ENCODE assay signal across 10 mouse cellular contexts in genomic region chr14:29110351-29111091, GRCm38 (mm10).
DNase-seq lines count a peak whose midpoint lies in the region; ATAC-seq and TF ChIP-seq lines count a peak whose summit lies in the region.
"Had no signal": no experiment of that assay in that cellular context is flagged by ENCODE, and none has a peak within 500 bp of the region (broad histone marks: within the 10 kb centered on the region; RNA-seq: fewer than 3 reads in every experiment).

No protein-coding gene starts in this region.

- in situ Hi-C loops in Patski (cut with MboI; ENCODE audit: low pct_unique_long_range_greater_than_20kb) = loop anchor here (25.0 kb wide), 1 partner anchor 827 kb away; no protein-coding TSS in a partner anchor

- 75% methylated on average over 9 of the region's 9 CpGs for WGBS in forebrain, embryonic 14.5 days
- WGBS in forebrain, embryonic 10.5 days = 74% methylated on average over 9 of the region's 9 CpGs
- WGBS in liver, adult 2 months = 70% methylated on average over 9 of the region's 9 CpGs

- H3K79me2 ChIP-seq in liver, adult 2 months (ENCODE audit: control insufficient read depth, insufficient read depth, low read length) = no peaks in the 10 kb centered on the region

- no peak overlapping the region for H3K9ac ChIP-seq in forebrain, embryonic 14.5 days (ENCODE audit: low read length)
- no peak overlapping the region for H3K9ac ChIP-seq in liver, adult 2 months (ENCODE audit: low read depth, low read length)
- H3K9ac ChIP-seq: limb, embryonic 12.5 days; neural tube, embryonic 12.5 days had no signal

- H3K4me1 ChIP-seq in forebrain, embryonic 14.5 days (ENCODE audit: control insufficient read depth, insufficient read depth, low read length) = peaks cover 5% of the 10 kb centered on the region; the same call in 1 of the 2 replicates
- H3K4me1 ChIP-seq in forebrain, embryonic 10.5 days = peaks cover 18% of the 10 kb centered on the region
- H3K4me1 ChIP-seq in liver, adult 2 months (ENCODE audit: control insufficient read depth, insufficient read depth, low read length) = no peaks in the 10 kb centered on the region

- no peaks in the 10 kb centered on the region for H3K36me3 ChIP-seq in forebrain, embryonic 14.5 days (ENCODE audit: control insufficient read depth, insufficient read depth, low read length)
- H3K36me3 ChIP-seq in forebrain, embryonic 10.5 days (replicated peaks) = no peaks in the 10 kb centered on the region
- no peaks in the 10 kb centered on the region for H3K36me3 ChIP-seq in liver, adult 2 months (ENCODE audit: control insufficient read depth, insufficient read depth, low read length)
- H3K36me3 ChIP-seq: limb, embryonic 12.5 days; neural tube, embryonic 12.5 days had no signal

- H3K4me2 ChIP-seq in forebrain, embryonic 14.5 days (ENCODE audit: low read length) = no peak overlapping the region
- H3K4me2 ChIP-seq: limb, embryonic 12.5 days; neural tube, embryonic 12.5 days had no signal

- H3K27ac ChIP-seq in forebrain, embryonic 14.5 days (ENCODE audit: low read depth, low read length) = no peak overlapping the region
- H3K27ac ChIP-seq in forebrain, embryonic 10.5 days = no peak overlapping the region
- no peak overlapping the region for H3K27ac ChIP-seq in liver, adult 2 months (replicated peaks; ENCODE audit: insufficient read depth, low read depth, low read length)
- H3K27ac ChIP-seq: neural tube, embryonic 12.5 days had no signal

- CTCF ChIA-PET in Patski (lab: Charles Lee) = interaction anchor here (0.6 to 1.1 kb wide), 6 partner anchors 8 to 1036 kb away, joined by 3 to 5 read pairs (median 4); no protein-coding TSS in a partner anchor

- POLR2A ChIA-PET in Patski (lab: Charles Lee) = no interaction called here

- TF ChIP-seq POLR2A in liver, adult 2 months (IDR thresholded peaks at IDR 0.05; ENCODE audit: extremely low read depth, insufficient read depth, low read length) = no peak

- H3K4me3 ChIP-seq in forebrain, embryonic 14.5 days (ENCODE audit: low read depth, low read length) = no peak overlapping the region
- H3K4me3 ChIP-seq in forebrain, embryonic 10.5 days = no peak overlapping the region
- H3K4me3 ChIP-seq in liver, adult 2 months (ENCODE audit: insufficient read depth, low read depth, low read length) = no peak overlapping the region
- H3K4me3 ChIP-seq: limb, embryonic 12.5 days; neural tube, embryonic 12.5 days had no signal

- TF ChIP-seq CTCF in liver, adult 2 months (IDR thresholded peaks at IDR 0.05; ENCODE audit: low read depth, low read length) = peak; percentile 51
- TF ChIP-seq CTCF in Patski (IDR thresholded peaks at IDR 0.05) = peak; percentile 73

- H3K27me3 ChIP-seq in forebrain, embryonic 14.5 days (replicated peaks; ENCODE audit: control insufficient read depth, insufficient read depth, low read length) = no peaks in the 10 kb centered on the region
- H3K27me3 ChIP-seq in forebrain, embryonic 10.5 days (ENCODE audit: poor library complexity, severe bottlenecking) = peaks cover 32% of the 10 kb centered on the region
- H3K27me3 ChIP-seq in liver, adult 2 months (ENCODE audit: control insufficient read depth, insufficient read depth, low read length) = no peaks in the 10 kb centered on the region
- no peaks in the 10 kb centered on the region for H3K27me3 ChIP-seq in Patski
- H3K27me3 ChIP-seq: limb, embryonic 12.5 days; neural tube, embryonic 12.5 days had no signal

- ATAC-seq in forebrain, embryonic 14.5 days = no peak
- ATAC-seq in Patski = no peak

- DNase-seq in forebrain, embryonic 14.5 days (ENCODE audit: low spot score) = peak; percentile 53
- DNase-seq in forebrain, embryonic 10.5 days (ENCODE audit: extremely low spot score, low spot score) = no peak
- DNase-seq in liver, adult 2 months (ENCODE audit: extremely low read depth, low read depth, low spot score) = peak; percentile 43
- DNase-seq in liver (no peak), Patski (ENCODE audit: low read depth, low spot score) (no peak)
- peak; percentile 39 for DNase-seq in induced T-regulatory cell, adult 2 months (ENCODE audit: low read depth)
- no peak for DNase-seq in T-cell, adult 2 months (ENCODE audit: low spot score)
- DNase-seq in right cerebral cortex, adult 18-20 months = no peak

- no peaks in the 10 kb centered on the region; the same call in 1 of the 2 replicates for H3K9me3 ChIP-seq in forebrain, embryonic 14.5 days (replicated peaks; ENCODE audit: control insufficient read depth, low read length)
- H3K9me3 ChIP-seq in forebrain, embryonic 10.5 days = peaks cover 6% of the 10 kb centered on the region
- H3K9me3 ChIP-seq: limb, embryonic 12.5 days had no signal

Comparison
In these comparisons a context has a peak if more than half of its experiments do, and no peak if none do; other contexts are left out.
1. DNase-seq: peak in forebrain, embryonic 14.5 days (single experiment), liver, adult 2 months (single experiment) and induced T-regulatory cell, adult 2 months (single experiment); none in forebrain, embryonic 10.5 days (single experiment), liver (single experiment), Patski (single experiment), T-cell, adult 2 months (single experiment) and right cerebral cortex, adult 18-20 months (single experiment).